Mouse (Mus musculus): ENCODE results near the gene Rnf169.

DNA sequence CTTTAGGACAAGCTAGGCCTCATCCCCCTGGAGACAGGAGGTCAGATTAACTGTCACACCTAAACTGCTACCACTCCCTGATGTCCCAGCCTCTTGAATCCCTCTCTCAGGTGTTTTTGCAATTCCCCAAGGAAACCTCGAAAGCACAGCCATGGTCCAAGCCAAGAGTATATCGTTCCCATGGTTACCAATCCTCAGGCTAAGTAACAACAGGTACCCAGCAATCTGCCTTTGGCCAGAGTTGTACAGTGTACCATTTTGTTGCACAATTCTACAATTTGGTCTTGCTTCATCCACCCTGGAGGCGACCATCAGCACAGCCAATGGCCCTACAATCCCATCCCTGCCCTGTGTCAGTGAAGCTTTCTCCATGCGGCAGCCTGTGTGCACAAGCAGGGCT is 83.3 kb downstream of the Rnf169 start:
- TF ChIP-seq CTCF (IDR thresholded peaks at IDR 0.05; ENCODE audit: borderline replicate concordance, insufficient read depth, low read depth, low read length) (no peak), POLR2A (IDR thresholded peaks at IDR 0.05; ENCODE audit: borderline replicate concordance, insufficient read depth, low read length) (no peak)
